Comparison of ENCODE assay signal across 8 mouse cellular contexts in the genomic region with DNA sequence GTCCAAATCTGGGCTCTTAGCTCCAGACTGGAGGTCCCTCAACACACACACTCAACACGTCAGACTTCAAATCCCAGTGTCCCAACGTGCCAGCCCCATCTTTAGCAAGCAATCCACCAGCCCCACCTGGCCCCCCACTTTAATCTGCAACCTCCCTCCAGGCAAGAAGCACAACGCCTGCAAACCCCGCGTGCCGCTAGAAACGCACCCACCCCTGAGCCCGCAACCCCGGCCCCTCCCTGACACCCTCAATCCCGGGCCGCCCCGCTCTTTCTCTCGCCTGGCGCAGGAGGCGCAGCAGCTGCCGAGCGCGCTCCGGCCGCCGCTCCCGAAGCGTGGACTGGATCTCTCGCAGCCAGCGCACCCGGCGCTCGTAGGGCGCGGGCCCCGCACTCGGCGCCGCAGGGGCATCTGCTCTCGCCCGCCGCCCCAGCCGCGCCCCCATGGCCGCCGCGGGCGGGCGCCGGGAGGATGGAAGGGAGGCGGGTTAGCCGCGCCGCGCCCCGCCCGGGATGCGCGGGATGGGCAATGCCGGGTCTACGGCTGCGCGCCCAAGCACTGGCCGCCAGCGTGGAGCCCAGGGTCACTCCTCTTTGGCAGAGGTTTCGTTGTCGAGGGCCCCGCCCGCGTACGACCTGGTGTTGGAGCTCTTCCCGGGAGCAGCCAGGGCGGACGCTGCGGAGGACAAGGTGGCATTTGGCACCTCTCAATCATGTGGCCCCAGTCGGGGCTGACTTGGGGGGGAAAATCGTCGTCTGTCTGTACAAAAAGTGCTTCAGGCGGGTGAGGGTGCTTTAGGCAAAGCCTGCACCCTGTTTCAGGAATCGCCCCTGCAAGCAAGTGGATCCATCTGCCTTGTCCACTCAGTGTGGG. TPM values are rescaled to one million over a fixed set of nuclear protein-coding genes. Genes with fewer than 3 reads are reported as not detected.
DNase-seq lines count a peak whose midpoint lies in the region; ATAC-seq lines count a peak whose summit lies in the region.

A gene (minus strand): TSS at position 655 of the 873 bp plus-strand sequence.

- peaks cover 50% of the 10 kb centered on the region for H3K4me1 ChIP-seq in embryonic facial prominence, embryonic 10.5 days
- peaks cover 16% of the 10 kb centered on the region for H3K4me1 ChIP-seq in heart, embryonic 11.5 days (ENCODE audit: control insufficient read depth, insufficient read depth, low read length)
- peaks cover 17% of the 10 kb centered on the region for H3K4me1 ChIP-seq in liver, embryonic 12.5 days
- peaks cover 51% of the 10 kb centered on the region for H3K4me1 ChIP-seq in neural tube, embryonic 12.5 days

- DNase-seq in CD4-positive helper T cell, adult 2 months (ENCODE audit: low read depth, low spot score), result peak; percentile 39
- peak; percentile 35 to 41 for DNase-seq in adrenal gland, adult 18-20 months (ENCODE audit: low spot score in 2 of 2)
- peak; percentile 69 for DNase-seq in embryonic facial prominence, embryonic 10.5 days (ENCODE audit: low spot score)
- peak; percentile 74 for DNase-seq in kidney, adult 9 months
- no peak for DNase-seq in spleen, adult 18-20 months

- H3K9ac ChIP-seq in heart, embryonic 11.5 days (ENCODE audit: low read depth, low read length), result peak within 1 kb of the TSS; percentile 69
- no peak within 1 kb of the TSS; the same call in 1 of the 2 replicates for H3K9ac ChIP-seq in liver, embryonic 12.5 days
- H3K9ac ChIP-seq in neural tube, embryonic 12.5 days, result peak within 1 kb of the TSS; percentile 85

- ATAC-seq in heart, embryonic 11.5 days (replicated peaks; ENCODE audit: insufficient number of reproducible peaks, low FRiP score, low TSS enrichment), result 0 out of 2 replicates have a peak, but pooled peaks have one; percentile 11
- no peak for ATAC-seq in liver, embryonic 12.5 days
- peak; percentile 46 for ATAC-seq in neural tube, embryonic 12.5 days (ENCODE audit: low FRiP score, low read depth)

- peak within 1 kb of the TSS; percentile 98 for H3K4me2 ChIP-seq in heart, embryonic 11.5 days
- peak within 1 kb of the TSS; percentile 69 for H3K4me2 ChIP-seq in liver, embryonic 12.5 days
- peak within 1 kb of the TSS; percentile 96 for H3K4me2 ChIP-seq in neural tube, embryonic 12.5 days (replicated peaks)

- H3K9me3 ChIP-seq in embryonic facial prominence, embryonic 10.5 days, result no peaks in the 10 kb centered on the region
- no peaks in the 10 kb centered on the region for H3K9me3 ChIP-seq in heart, embryonic 11.5 days (replicated peaks; ENCODE audit: control insufficient read depth, low read length)
- no peaks in the 10 kb centered on the region for H3K9me3 ChIP-seq in liver, embryonic 12.5 days (replicated peaks)
- H3K9me3 ChIP-seq in neural tube, embryonic 12.5 days, result no peaks in the 10 kb centered on the region

- peak within 1 kb of the TSS; percentile 78 for H3K4me3 ChIP-seq in embryonic facial prominence, embryonic 10.5 days
- H3K4me3 ChIP-seq in heart, embryonic 11.5 days (ENCODE audit: low read depth, low read length), result peak within 1 kb of the TSS; percentile 55
- H3K4me3 ChIP-seq in liver, embryonic 12.5 days, result peak within 1 kb of the TSS; percentile 47
- peak within 1 kb of the TSS; percentile 61 for H3K4me3 ChIP-seq in neural tube, embryonic 12.5 days

- peaks cover 77% of the 10 kb centered on the region for H3K27me3 ChIP-seq in embryonic facial prominence, embryonic 10.5 days (replicated peaks; ENCODE audit: low read depth, poor library complexity, severe bottlenecking)
- H3K27me3 ChIP-seq in heart, embryonic 11.5 days (ENCODE audit: control insufficient read depth, insufficient read depth, low read length), result peaks cover 45% of the 10 kb centered on the region
- H3K27me3 ChIP-seq in liver, embryonic 12.5 days (replicated peaks), result peaks cover 85% of the 10 kb centered on the region
- H3K27me3 ChIP-seq in neural tube, embryonic 12.5 days (replicated peaks), result peaks cover 39% of the 10 kb centered on the region

- H3K27ac ChIP-seq in embryonic facial prominence, embryonic 10.5 days (replicated peaks), result peak within 1 kb of the TSS; percentile 85
- no peak within 1 kb of the TSS for H3K27ac ChIP-seq in heart, embryonic 11.5 days (ENCODE audit: low read depth, low read length)
- no peak within 1 kb of the TSS for H3K27ac ChIP-seq in liver, embryonic 12.5 days
- peak within 1 kb of the TSS; percentile 82 for H3K27ac ChIP-seq in neural tube, embryonic 12.5 days

- WGBS in embryonic facial prominence, embryonic 10.5 days, result under 1% methylated on average over 75 of the region's 75 CpGs
- under 1% methylated on average over 68 of the region's 75 CpGs for WGBS in heart, embryonic 11.5 days (ENCODE audit: insufficient replicate concordance)
- WGBS in liver, embryonic 12.5 days (ENCODE audit: insufficient replicate concordance), result 2% methylated on average over 74 of the region's 75 CpGs
- 1% methylated on average over 75 of the region's 75 CpGs for WGBS in neural tube, embryonic 12.5 days

- no peaks in the 10 kb centered on the region for H3K36me3 ChIP-seq in embryonic facial prominence, embryonic 10.5 days (replicated peaks)
- H3K36me3 ChIP-seq in heart, embryonic 11.5 days (ENCODE audit: control insufficient read depth, insufficient read depth, low read length), result no peaks in the 10 kb centered on the region
- no peaks in the 10 kb centered on the region for H3K36me3 ChIP-seq in liver, embryonic 12.5 days
- peaks cover 12% of the 10 kb centered on the region; the same call in 1 of the 2 replicates for H3K36me3 ChIP-seq in neural tube, embryonic 12.5 days

RNA-seq across cellular contexts. Expression of the gene that starts here (rescaled TPM):
- under 1 TPM; 0.32 to 0.40 TPM for total RNA-seq in adrenal gland, adult 18-20 months (2021)
- polyA plus RNA-seq in embryonic facial prominence, embryonic 10.5 days (2016; fragmentation: Nextera tagmentation; extraction: Ambion mirVana), result 1.6 and 2.3 TPM in 2 replicates
- 0.66 and 1.0 TPM in 2 replicates for polyA plus RNA-seq in heart, embryonic 11.5 days (2014; fragmentation: Nextera tagmentation; extraction: Ambion mirVana)
- 0.11 and 0.12 TPM in 2 replicates for polyA plus RNA-seq in liver, embryonic 12.5 days (2016; fragmentation: Nextera tagmentation; extraction: Ambion mirVana)
- 11.8 and 16.7 TPM in 2 replicates for polyA plus RNA-seq in neural tube, embryonic 12.5 days (2016; fragmentation: Nextera tagmentation; extraction: Ambion mirVana)

Comparison
In these comparisons a context has a peak if more than half of its experiments do, and no peak if none do; other contexts are left out.
1. Peak in DNase-seq in adrenal gland, adult 18-20 months; RNA of the gene not detected or under 1 TPM.
2. DNase-seq: peak in CD4-positive helper T cell, adult 2 months (single experiment), embryonic facial prominence, embryonic 10.5 days (single experiment) and kidney, adult 9 months (single experiment); none in spleen, adult 18-20 months (0 of 2).
3. H3K27ac ChIP-seq: peak in embryonic facial prominence, embryonic 10.5 days (single experiment) and neural tube, embryonic 12.5 days (single experiment); none in heart, embryonic 11.5 days (single experiment) and liver, embryonic 12.5 days (single experiment).
4. Peak in every context shown above with its lines, with median percentiles within 50 percentile points of each other: H3K4me3 ChIP-seq and H3K4me2 ChIP-seq.